Mouse (Mus musculus) lung, embryonic 15.5 days (tissue): ENCODE results near the gene Pitpnc1. TPM values are rescaled to one million over a fixed set of nuclear protein-coding genes. Genes with fewer than 3 reads are reported as not detected.
A peak's percentile ranks its signal among the peaks of the same experiment; 100 is the strongest.

ENCODE experiments used
- ATAC-seq: fragments of 200-750 bp; cut with Nextera tagmentation; 2 replicates; pipeline ENCODE4 v1.8.0; 2017; ENCODE audit warnings: moderate number of reproducible peaks, borderline replicate concordance; ENCODE audit not compliant: low FRiP score, low TSS enrichment; ENCODE audit errors: extremely low read depth
- H3K27ac ChIP-seq: fragments of 300-500 bp; sonication (generic); 2 replicates; pipeline ENCODE4 v1.5.1; 2015; ENCODE audit warnings: moderate library complexity, mild to moderate bottlenecking, inconsistent platforms
- H3K27me3 ChIP-seq: fragments of 300-500 bp; sonication (generic); 2 replicates; pipeline ENCODE4 v1.6.1; 2015; ENCODE audit warnings: inconsistent platforms
- H3K36me3 ChIP-seq: fragments of 300-500 bp; sonication (generic); 2 replicates; pipeline ENCODE4 v1.6.1; 2015; ENCODE audit warnings: inconsistent platforms
- H3K4me1 ChIP-seq: fragments of 300-500 bp; sonication (generic); 2 replicates; pipeline ENCODE4 v1.6.1; 2015; ENCODE audit warnings: inconsistent platforms
- H3K4me2 ChIP-seq: fragments of 300-500 bp; sonication (generic); 2 replicates; pipeline ENCODE4 v1.6.1; 2015; ENCODE audit warnings: inconsistent platforms, mild to moderate bottlenecking, moderate library complexity
- H3K4me3 ChIP-seq: fragments of 300-500 bp; sonication (generic); 2 replicates; pipeline ENCODE4 v1.5.1; 2015; ENCODE audit warnings: mild to moderate bottlenecking, inconsistent platforms
- H3K9ac ChIP-seq: fragments of 300-500 bp; sonication (generic); 2 replicates; pipeline ENCODE4 v1.6.1; 2015; ENCODE audit warnings: inconsistent platforms
- H3K9me3 ChIP-seq: fragments of 300-500 bp; sonication (generic); 2 replicates; pipeline ENCODE4 v1.6.1; 2016; ENCODE audit warnings: inconsistent platforms
- WGBS: fragments of 180-500 bp; shearing (Covaris S2); methylation state at CpG from one replicate; pipeline ENCODE4 v1.1.7; 2015; 5-methylcytosine and 5-hydroxymethylcytosine counted together
- polyA plus RNA-seq: library from polyadenylated mRNA; unstranded; fragments of >200 nt; fragmentation: Nextera tagmentation; extraction: Ambion mirVana; gene quantifications from 2 replicates; pipeline ENCODE4 v1.2.1, GENCODE M21; 2015

Pitpnc1 gene
- polyA plus RNA-seq, 1 experiment from 2014 or later, result 16.7 TPM

- no peaks in the 10 kb centered on the region for H3K9me3 ChIP-seq
- 49% methylated on average over 8 of the region's 8 CpGs for WGBS
- H3K4me1 ChIP-seq, result no peaks in the 10 kb centered on the region
- ATAC-seq, result no peak
- no peaks in the 10 kb centered on the region for H3K27me3 ChIP-seq
- H3K9ac ChIP-seq, result no peak overlapping the region
- no peak overlapping the region for H3K4me2 ChIP-seq
- H3K4me3 ChIP-seq, result no peak overlapping the region
- no peaks in the 10 kb centered on the region for H3K36me3 ChIP-seq
- peak overlapping the region; percentile 43 for H3K27ac ChIP-seq
Measured at GRCm38 (mm10) chr11:107223667-107224214, 246.8 kb downstream of the Pitpnc1 start.

- Histone ChIP-seq H3K4me1 (no peaks in the 10 kb centered on the region), H3K4me2 (no peak overlapping the region), H3K9me3 (no peaks in the 10 kb centered on the region), H3K27me3 (no peaks in the 10 kb centered on the region), H3K4me3 (no peak overlapping the region), H3K27ac (peak overlapping the region; percentile 43; the same call in 1 of the 2 replicates), H3K36me3 (no peaks in the 10 kb centered on the region), H3K9ac (no peak overlapping the region)
- 61% methylated on average over 1 of the region's 1 CpGs for WGBS
- ATAC-seq, result no peak
Measured at GRCm38 (mm10) chr11:107223169-107223561, 247.3 kb downstream of the Pitpnc1 start.

GRCm38 (mm10) chr11:107222531-107223168 lies 247.8 kb downstream of the Pitpnc1 start:
- Histone ChIP-seq H3K27me3 (no peaks in the 10 kb centered on the region), H3K36me3 (no peaks in the 10 kb centered on the region), H3K9me3 (no peaks in the 10 kb centered on the region), H3K9ac (no peak overlapping the region), H3K4me2 (no peak overlapping the region), H3K4me1 (no peaks in the 10 kb centered on the region), H3K4me3 (no peak overlapping the region), H3K27ac (no peak overlapping the region)
- ATAC-seq, result no peak
- 57% methylated on average over 12 of the region's 12 CpGs for WGBS

DNA sequence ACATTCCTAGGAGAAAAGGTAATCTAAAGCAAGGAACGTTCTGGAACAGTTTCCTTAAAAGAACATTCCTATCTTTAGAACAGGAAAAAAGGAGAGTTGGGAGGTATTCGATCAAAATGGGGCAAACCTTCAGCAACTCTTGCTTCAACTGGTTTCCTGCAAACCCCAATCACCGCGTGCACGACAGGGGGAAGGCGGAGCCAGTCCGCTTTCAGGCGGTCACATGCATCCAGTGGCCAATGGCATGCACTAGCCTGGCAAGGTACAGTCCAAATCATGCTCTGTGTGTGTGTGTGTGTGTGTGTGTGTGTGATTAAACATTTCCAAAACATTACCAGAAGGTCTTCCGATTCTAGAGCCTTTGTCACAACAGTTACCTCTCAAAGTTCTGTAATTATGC lies 255.4 kb downstream of the Pitpnc1 start:
- WGBS, result 85% methylated on average over 9 of the region's 9 CpGs
- no peak overlapping the region for H3K4me3 ChIP-seq
- no peaks in the 10 kb centered on the region for H3K9me3 ChIP-seq
- no peak overlapping the region for H3K9ac ChIP-seq
- H3K4me1 ChIP-seq, result no peaks in the 10 kb centered on the region
- no peak overlapping the region for H3K27ac ChIP-seq
- no peaks in the 10 kb centered on the region for H3K27me3 ChIP-seq
- no peak for ATAC-seq
- H3K4me2 ChIP-seq, result no peak overlapping the region
- H3K36me3 ChIP-seq, result no peaks in the 10 kb centered on the region

- Histone ChIP-seq H3K4me1 (no peaks in the 10 kb centered on the region), H3K4me3 (no peak overlapping the region), H3K27me3 (no peaks in the 10 kb centered on the region), H3K4me2 (no peak overlapping the region), H3K9ac (no peak overlapping the region), H3K36me3 (no peaks in the 10 kb centered on the region), H3K27ac (no peak overlapping the region), H3K9me3 (no peaks in the 10 kb centered on the region)
- ATAC-seq, result no peak
- WGBS, result 75% methylated on average over 5 of the region's 5 CpGs
Measured at GRCm38 (mm10) chr11:107213745-107214144, 256.8 kb downstream of the Pitpnc1 start.

DNA sequence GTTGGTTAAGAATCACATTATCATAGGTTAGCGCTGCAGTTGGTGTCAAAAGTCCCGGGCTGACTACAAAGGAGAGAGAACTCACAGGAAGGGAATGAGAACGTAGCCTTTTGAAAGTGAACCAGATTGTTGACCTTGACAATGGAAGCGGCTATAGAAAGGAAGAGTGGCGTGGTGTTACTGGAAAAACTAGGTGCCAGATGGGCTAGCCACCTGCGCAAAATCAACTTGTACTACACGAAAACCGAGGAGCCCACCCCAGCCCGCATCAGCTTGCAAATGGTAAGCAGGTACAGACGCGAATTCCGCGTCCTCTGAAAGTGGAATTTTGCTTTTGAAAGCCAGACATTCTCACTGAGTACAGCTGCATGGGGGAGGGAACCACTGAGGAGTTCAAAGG lies 260.7 kb downstream of the Pitpnc1 start:
- no peaks in the 10 kb centered on the region for H3K36me3 ChIP-seq
- H3K27me3 ChIP-seq, result no peaks in the 10 kb centered on the region
- H3K9ac ChIP-seq, result no peak overlapping the region
- H3K4me3 ChIP-seq, result no peak overlapping the region
- no peak for ATAC-seq
- no peaks in the 10 kb centered on the region for H3K9me3 ChIP-seq
- no peaks in the 10 kb centered on the region for H3K4me1 ChIP-seq
- H3K27ac ChIP-seq, result no peak overlapping the region
- no peak overlapping the region for H3K4me2 ChIP-seq
- WGBS, result 77% methylated on average over 13 of the region's 13 CpGs

DNA sequence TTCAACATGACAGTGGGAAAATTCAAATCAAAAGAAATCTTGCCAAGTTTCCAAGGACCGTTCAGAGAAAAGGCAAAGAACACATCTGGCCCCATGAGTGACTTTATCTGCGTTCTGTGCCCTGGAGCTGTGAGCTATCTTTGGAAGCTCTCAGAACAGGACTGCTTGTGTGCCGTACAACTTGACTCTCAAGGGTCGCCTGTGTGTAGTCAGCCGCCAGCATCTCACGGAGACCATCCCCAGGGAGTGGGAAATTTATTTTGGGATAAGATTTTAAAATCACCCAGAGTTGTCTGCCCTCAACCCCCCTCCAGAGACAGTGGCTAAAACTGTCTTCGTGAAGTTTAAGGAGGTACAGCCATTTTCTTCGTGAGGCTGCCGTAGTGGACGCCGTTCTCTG lies 268.7 kb downstream of the Pitpnc1 start:
- no peaks in the 10 kb centered on the region for H3K27me3 ChIP-seq
- H3K4me2 ChIP-seq, result no peak overlapping the region
- no peaks in the 10 kb centered on the region for H3K4me1 ChIP-seq
- H3K36me3 ChIP-seq, result no peaks in the 10 kb centered on the region
- H3K9ac ChIP-seq, result no peak overlapping the region
- ATAC-seq, result no peak
- WGBS, result 65% methylated on average over 11 of the region's 11 CpGs
- no peak overlapping the region for H3K4me3 ChIP-seq
- H3K9me3 ChIP-seq, result no peaks in the 10 kb centered on the region
- H3K27ac ChIP-seq, result no peak overlapping the region

DNA sequence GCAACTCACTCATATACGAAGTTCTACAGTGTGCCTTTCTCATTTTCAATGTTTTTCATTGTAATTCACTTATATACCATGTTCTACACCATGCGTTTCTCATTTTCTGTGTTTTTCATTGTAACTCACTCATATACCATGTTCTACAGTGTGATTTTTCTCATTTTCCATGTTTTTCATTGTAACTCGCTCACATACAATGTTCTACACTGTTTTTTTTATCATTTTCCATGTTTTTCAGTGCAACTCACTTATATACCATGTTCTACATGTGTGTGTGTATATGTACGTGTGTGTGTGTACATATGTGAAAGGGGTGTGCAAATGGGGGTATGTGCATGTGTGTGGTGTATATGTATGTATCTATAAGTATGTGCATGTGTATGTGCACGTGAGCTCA lies 271.2 kb downstream of the Pitpnc1 start:
- no peaks in the 10 kb centered on the region for H3K4me1 ChIP-seq

DNA sequence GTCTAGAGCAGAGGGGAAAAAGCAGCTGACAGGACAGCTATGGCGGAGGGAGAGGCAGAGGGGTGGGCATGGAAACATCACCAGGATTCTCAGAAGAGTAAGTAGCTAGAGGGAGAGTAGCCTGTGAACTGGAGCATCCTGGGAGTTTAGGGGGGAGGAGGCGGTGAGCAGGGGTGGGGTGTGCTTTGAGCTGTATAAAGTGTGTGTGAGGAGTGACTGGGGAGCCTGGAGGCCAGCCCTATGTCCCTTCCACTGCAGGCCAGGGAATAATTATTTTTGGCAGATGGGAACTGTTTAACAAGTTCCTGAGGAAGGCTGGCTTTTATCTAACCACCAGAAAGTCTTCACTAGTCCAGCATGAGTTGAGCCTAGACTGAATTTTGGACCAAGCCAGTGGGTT lies 275.2 kb downstream of the Pitpnc1 start:
- no peak overlapping the region for H3K27ac ChIP-seq
- no peaks in the 10 kb centered on the region for H3K27me3 ChIP-seq
- 59% methylated on average over 2 of the region's 2 CpGs for WGBS
- H3K9ac ChIP-seq, result no peak overlapping the region
- no peak overlapping the region for H3K4me2 ChIP-seq
- no peak overlapping the region for H3K4me3 ChIP-seq
- H3K36me3 ChIP-seq, result no peaks in the 10 kb centered on the region
- H3K9me3 ChIP-seq, result no peaks in the 10 kb centered on the region
- H3K4me1 ChIP-seq, result no peaks in the 10 kb centered on the region
- peak; percentile 23; the same call in 1 of the 2 replicates for ATAC-seq

More for the DNA sequence above, 271.2 kb downstream of the Pitpnc1 start:
- Histone ChIP-seq H3K36me3 (no peaks in the 10 kb centered on the region), H3K4me3 (no peak overlapping the region), H3K9me3 (no peaks in the 10 kb centered on the region), H3K9ac (no peak overlapping the region), H3K27ac (no peak overlapping the region), H3K4me2 (no peak overlapping the region), H3K27me3 (no peaks in the 10 kb centered on the region)
- WGBS, result 71% methylated on average over 5 of the region's 5 CpGs
- ATAC-seq, result no peak

- peaks cover 5% of the 10 kb centered on the region for H3K4me1 ChIP-seq
- no peaks in the 10 kb centered on the region for H3K9me3 ChIP-seq
- H3K9ac ChIP-seq, result no peak overlapping the region
- no peak overlapping the region for H3K4me2 ChIP-seq
- H3K36me3 ChIP-seq, result peaks cover 8% of the 10 kb centered on the region
- ATAC-seq, result no peak
- H3K4me3 ChIP-seq, result no peak overlapping the region
- no peak overlapping the region for H3K27ac ChIP-seq
- WGBS, result 63% methylated on average over 2 of the region's 2 CpGs
- H3K27me3 ChIP-seq, result no peaks in the 10 kb centered on the region
Measured at GRCm38 (mm10) chr11:107190376-107190775, 280.1 kb downstream of the Pitpnc1 start.

DNA sequence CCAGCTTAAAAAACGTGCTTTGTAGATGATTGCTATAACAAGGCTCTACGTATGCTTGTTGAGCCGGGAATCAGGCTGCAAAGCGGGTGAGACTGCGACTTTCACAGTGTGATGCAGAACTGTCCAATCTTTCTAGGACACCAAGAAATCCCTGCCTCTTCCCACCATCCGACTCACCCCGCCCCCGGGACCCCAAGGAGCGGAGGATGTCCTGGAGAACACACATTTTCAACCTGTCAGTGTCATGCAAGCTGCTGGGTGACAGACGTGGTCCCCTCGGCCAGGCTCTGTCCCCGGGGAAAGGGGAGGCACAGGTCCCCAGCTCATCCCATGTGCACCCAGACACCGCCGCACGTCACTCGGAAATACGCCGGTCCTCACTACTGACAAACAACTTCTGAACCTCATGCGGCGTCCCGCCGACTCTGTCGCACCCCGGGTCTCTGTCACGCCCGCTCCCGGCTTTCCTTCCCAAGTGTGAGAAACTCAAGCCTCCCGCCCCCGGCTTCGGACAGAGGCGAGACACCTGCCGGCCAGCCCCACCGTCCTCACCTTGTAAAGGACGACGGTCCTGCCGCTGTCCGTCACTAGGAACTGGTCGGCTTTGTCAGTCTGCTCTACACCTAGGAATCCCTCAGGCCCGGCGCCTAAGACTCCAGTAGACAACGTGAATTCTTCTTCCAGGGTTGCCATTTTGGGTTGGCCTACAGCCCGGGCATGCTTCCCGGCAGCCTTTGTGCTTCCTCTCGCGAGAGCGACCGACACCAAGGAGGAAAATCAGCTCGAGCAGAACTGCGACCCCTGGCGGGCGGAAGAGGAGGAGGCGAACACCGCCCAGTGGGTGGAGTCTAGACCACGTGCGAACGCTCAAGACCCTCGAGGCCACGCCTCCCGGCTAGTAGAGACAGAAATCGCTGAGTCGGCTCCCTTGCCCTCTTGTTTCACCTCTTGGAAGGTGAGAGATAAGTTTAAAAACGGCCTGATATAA lies 281.6 kb downstream of the Pitpnc1 start, which contains the start of gene Nol11:
TSS of gene Nol11 (minus strand) at position 817 of the 988 bp plus-strand sequence.
- WGBS, result under 1% methylated on average over 62 of the region's 62 CpGs
- Histone ChIP-seq H3K4me2 (peak within 1 kb of the TSS; percentile 82), H3K4me1 (peaks cover 5% of the 10 kb centered on the region), H3K27ac (peak within 1 kb of the TSS; percentile 56), H3K9me3 (no peaks in the 10 kb centered on the region), H3K4me3 (peak within 1 kb of the TSS; percentile 96), H3K9ac (peak within 1 kb of the TSS; percentile 92), H3K36me3 (peaks cover 23% of the 10 kb centered on the region), H3K27me3 (no peaks in the 10 kb centered on the region)
- ATAC-seq, result peak; percentile 96

DNA sequence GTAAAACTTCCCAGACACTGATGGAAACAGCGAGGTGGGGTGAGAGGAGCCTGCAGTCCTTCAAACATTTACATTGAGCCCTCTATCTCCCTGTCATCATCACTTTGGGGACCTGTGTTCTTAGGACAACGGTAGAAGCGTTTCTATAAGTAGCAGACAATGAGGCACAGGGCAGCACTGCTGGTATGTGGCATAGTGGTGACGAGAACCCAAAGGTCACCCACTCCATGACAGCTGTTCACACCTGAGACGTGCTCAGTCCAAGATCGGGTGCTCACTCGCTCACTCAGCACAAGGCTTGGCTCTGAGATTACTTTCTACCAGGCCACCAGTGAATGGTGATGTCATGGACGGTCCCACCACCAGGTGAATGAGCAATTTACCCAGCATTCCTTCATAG lies 286.7 kb downstream of the Pitpnc1 start:
- H3K4me2 ChIP-seq, result no peak overlapping the region
- H3K4me1 ChIP-seq, result peaks cover 5% of the 10 kb centered on the region
- no peaks in the 10 kb centered on the region for H3K27me3 ChIP-seq
- H3K27ac ChIP-seq, result no peak overlapping the region
- 88% methylated on average over 8 of the region's 8 CpGs for WGBS
- H3K4me3 ChIP-seq, result no peak overlapping the region
- H3K9me3 ChIP-seq, result no peaks in the 10 kb centered on the region
- peaks cover 66% of the 10 kb centered on the region for H3K36me3 ChIP-seq
- ATAC-seq, result no peak
- H3K9ac ChIP-seq, result no peak overlapping the region
